In the genomic region with DNA sequence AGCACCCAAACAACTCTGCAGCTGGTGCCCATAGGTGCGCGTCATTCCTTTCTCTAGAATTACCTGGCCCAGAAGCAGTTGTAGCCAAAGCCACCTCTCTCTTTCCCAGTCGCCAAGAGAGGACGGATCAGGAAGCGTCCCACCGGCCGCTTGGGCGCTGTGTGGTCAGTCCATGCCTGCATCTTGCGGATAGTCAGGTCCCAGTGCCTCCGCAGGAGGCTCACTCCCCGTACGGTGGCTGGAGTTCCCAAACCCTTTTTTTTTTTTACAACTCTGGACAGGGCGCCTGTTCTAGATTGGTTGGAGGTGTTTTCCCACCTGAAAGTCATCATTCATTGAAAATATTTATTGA, we compare ENCODE assay signal across 8 mouse cellular contexts. TPM values are rescaled to one million over a fixed set of nuclear protein-coding genes. Genes with fewer than 3 reads are reported as not detected.
DNase-seq lines count a peak whose midpoint lies in the region; ATAC-seq and TF ChIP-seq lines count a peak whose summit lies in the region.

No protein-coding gene starts in this region.

- H3K4me3 ChIP-seq in kidney, embryonic 15.5 days (replicated peaks): peak overlapping the region; percentile 67
- peak overlapping the region; percentile 59 for H3K4me3 ChIP-seq in embryonic facial prominence, embryonic 11.5 days (ENCODE audit: low read depth, low read length)
- peak overlapping the region; percentile 65 for H3K4me3 ChIP-seq in hindbrain, postnatal 0 days (ENCODE audit: low read length)
- H3K4me3 ChIP-seq in midbrain, embryonic 15.5 days: peak overlapping the region; percentile 74

- no peaks in the 10 kb centered on the region for H3K9me3 ChIP-seq in kidney, embryonic 15.5 days (replicated peaks)
- H3K9me3 ChIP-seq in embryonic facial prominence, embryonic 11.5 days (replicated peaks; ENCODE audit: control insufficient read depth, low read length): no peaks in the 10 kb centered on the region
- no peaks in the 10 kb centered on the region for H3K9me3 ChIP-seq in hindbrain, postnatal 0 days (ENCODE audit: low read length)
- no peaks in the 10 kb centered on the region for H3K9me3 ChIP-seq in midbrain, embryonic 15.5 days

- no peaks in the 10 kb centered on the region for H3K27me3 ChIP-seq in kidney, embryonic 15.5 days
- H3K27me3 ChIP-seq in embryonic facial prominence, embryonic 11.5 days (ENCODE audit: control insufficient read depth, insufficient read depth, low read length): no peaks in the 10 kb centered on the region
- no peaks in the 10 kb centered on the region for H3K27me3 ChIP-seq in hindbrain, postnatal 0 days (ENCODE audit: insufficient read depth, low read length)
- 0 out of 2 replicates have a peak, but pooled peaks cover 4% of the 10 kb centered on the region for H3K27me3 ChIP-seq in midbrain, embryonic 15.5 days (replicated peaks)

- no peak for TF ChIP-seq CTCF in hindbrain, postnatal 0 days (IDR thresholded peaks at IDR 0.05; ENCODE audit: low read depth)

- H3K4me1 ChIP-seq in kidney, embryonic 15.5 days: peaks cover 45% of the 10 kb centered on the region
- H3K4me1 ChIP-seq in embryonic facial prominence, embryonic 11.5 days (ENCODE audit: control insufficient read depth, insufficient read depth, low read length): no peaks in the 10 kb centered on the region
- no peaks in the 10 kb centered on the region for H3K4me1 ChIP-seq in hindbrain, postnatal 0 days (ENCODE audit: insufficient read depth, low read length)
- peaks cover 28% of the 10 kb centered on the region for H3K4me1 ChIP-seq in midbrain, embryonic 15.5 days

- H3K4me2 ChIP-seq in kidney, embryonic 15.5 days: peak overlapping the region; percentile 98
- H3K4me2 ChIP-seq in embryonic facial prominence, embryonic 11.5 days (ENCODE audit: low read depth, low read length): peak overlapping the region; percentile 94
- peak overlapping the region; percentile 99 for H3K4me2 ChIP-seq in hindbrain, postnatal 0 days (ENCODE audit: low read depth, low read length)
- peak overlapping the region; percentile 97 for H3K4me2 ChIP-seq in midbrain, embryonic 15.5 days

- no peak for DNase-seq in kidney, postnatal 14 days
- no peak for DNase-seq in embryonic facial prominence, embryonic 11.5 days (ENCODE audit: low spot score)
- no peak for DNase-seq in hindbrain, postnatal 0 days (ENCODE audit: low spot score)
- no peak for DNase-seq in urinary bladder, postnatal 14 days (ENCODE audit: low spot score)
- DNase-seq in c-Kit-positive CD71-positive TER-119-positive erythroid progenitor cells, embryonic 14.5 days (ENCODE audit: low spot score): no peak
- no peak for DNase-seq in ovary, postnatal 14 days (ENCODE audit: low spot score)

- ATAC-seq in kidney, embryonic 15.5 days (replicated peaks; ENCODE audit: low FRiP score): peak; percentile 54
- ATAC-seq in embryonic facial prominence, embryonic 11.5 days (replicated peaks; ENCODE audit: insufficient number of reproducible peaks, low FRiP score, low TSS enrichment, low read depth): 0 out of 2 replicates have a peak, but pooled peaks have one; percentile 29
- ATAC-seq in hindbrain, postnatal 0 days: peak; percentile 54
- ATAC-seq in midbrain, embryonic 15.5 days (replicated peaks): peak; percentile 47

- H3K9ac ChIP-seq in kidney, embryonic 15.5 days: peak overlapping the region; percentile 84
- H3K9ac ChIP-seq in embryonic facial prominence, embryonic 11.5 days (replicated peaks; ENCODE audit: low read length): peak overlapping the region; percentile 77
- peak overlapping the region; percentile 86 for H3K9ac ChIP-seq in hindbrain, postnatal 0 days (replicated peaks; ENCODE audit: low read length)
- peak overlapping the region; percentile 69 for H3K9ac ChIP-seq in midbrain, embryonic 15.5 days

- under 1% methylated on average over 13 of the region's 13 CpGs for WGBS in kidney, embryonic 15.5 days
- under 1% methylated on average over 13 of the region's 13 CpGs for WGBS in embryonic facial prominence, embryonic 11.5 days
- 0% methylated on average over 13 of the region's 13 CpGs for WGBS in hindbrain, postnatal 0 days
- WGBS in midbrain, embryonic 15.5 days: 1% methylated on average over 13 of the region's 13 CpGs

- H3K36me3 ChIP-seq in kidney, embryonic 15.5 days: no peaks in the 10 kb centered on the region
- H3K36me3 ChIP-seq in embryonic facial prominence, embryonic 11.5 days (replicated peaks; ENCODE audit: control insufficient read depth, insufficient read depth, low read depth, low read length): no peaks in the 10 kb centered on the region
- H3K36me3 ChIP-seq in hindbrain, postnatal 0 days (ENCODE audit: insufficient read depth, low read length): no peaks in the 10 kb centered on the region
- no peaks in the 10 kb centered on the region for H3K36me3 ChIP-seq in midbrain, embryonic 15.5 days (replicated peaks)

- peak overlapping the region; percentile 99 for H3K27ac ChIP-seq in kidney, embryonic 15.5 days
- H3K27ac ChIP-seq in embryonic facial prominence, embryonic 11.5 days (replicated peaks; ENCODE audit: low read depth, low read length): peak overlapping the region; percentile 79; the same call in 1 of the 2 replicates
- H3K27ac ChIP-seq in hindbrain, postnatal 0 days: peak overlapping the region; percentile 93
- peak overlapping the region; percentile 87 for H3K27ac ChIP-seq in midbrain, embryonic 15.5 days

RNA-seq across cellular contexts. Expression of a gene that starts 35.4 kb away (rescaled TPM):
- polyA plus RNA-seq in kidney, embryonic 15.5 days (2015; fragmentation: Nextera tagmentation; extraction: Ambion mirVana): 2,677 and 2,753 TPM in 2 replicates
- polyA plus RNA-seq in embryonic facial prominence, embryonic 11.5 days (2014; fragmentation: Nextera tagmentation; extraction: Ambion mirVana): 3,882 and 3,910 TPM in 2 replicates
- total RNA-seq in hindbrain, postnatal 0 days (2014; rRNA removed): 1,143 and 1,334 TPM in 2 replicates
- polyA plus RNA-seq in hindbrain, postnatal 0 days (2015; fragmentation: Nextera tagmentation; extraction: Ambion mirVana): 1,977 and 1,992 TPM in 2 replicates
- 3,070 and 3,123 TPM in 2 replicates for polyA plus RNA-seq in midbrain, embryonic 15.5 days (2015; fragmentation: Nextera tagmentation; extraction: Ambion mirVana)

RNA-seq across cellular contexts. Expression of a gene that starts 52.5 kb away (rescaled TPM):
- 22.1 and 24.2 TPM in 2 replicates for polyA plus RNA-seq in kidney, embryonic 15.5 days (2015; fragmentation: Nextera tagmentation; extraction: Ambion mirVana)
- 19.1 and 20.3 TPM in 2 replicates for polyA plus RNA-seq in embryonic facial prominence, embryonic 11.5 days (2014; fragmentation: Nextera tagmentation; extraction: Ambion mirVana)
- total RNA-seq in hindbrain, postnatal 0 days (2014; rRNA removed): 28.3 and 32.6 TPM in 2 replicates
- polyA plus RNA-seq in hindbrain, postnatal 0 days (2015; fragmentation: Nextera tagmentation; extraction: Ambion mirVana): 18.4 and 19.2 TPM in 2 replicates
- 23.9 and 25.8 TPM in 2 replicates for polyA plus RNA-seq in midbrain, embryonic 15.5 days (2015; fragmentation: Nextera tagmentation; extraction: Ambion mirVana)
